Mouse (Mus musculus): Measurements from ENCODE around the gene Sos2.
A peak's percentile ranks its signal among the peaks of the same experiment; 100 is the strongest.

Gene Sos2

DNA sequence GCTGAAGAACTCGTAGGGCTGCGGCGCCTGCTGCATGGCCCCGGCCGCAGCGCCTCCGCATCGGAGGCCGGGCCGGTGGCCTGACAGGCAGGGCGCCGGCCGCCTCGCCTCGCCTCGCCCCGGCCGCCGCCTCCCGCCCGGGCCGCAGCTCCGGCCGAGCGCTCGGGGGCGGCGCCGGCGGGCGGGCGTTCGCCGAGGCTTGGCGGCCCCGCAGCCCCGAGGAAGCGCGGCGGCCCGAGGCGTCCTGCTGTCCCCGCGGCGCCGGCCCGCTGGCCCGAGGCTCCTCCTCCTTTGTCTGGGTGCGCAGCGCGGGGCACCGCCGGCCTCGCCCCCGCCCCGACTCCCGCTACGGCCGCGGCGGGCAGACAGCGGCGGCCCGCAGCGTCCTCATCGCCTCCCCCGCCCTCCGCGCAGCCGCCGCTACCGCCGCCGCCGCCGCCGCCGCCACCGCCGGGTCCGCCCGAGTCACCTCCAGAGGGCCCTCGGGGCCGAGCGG lies at the start of gene Sos2:
Sos2 (minus strand) TSS at position 287 of the 496 bp plus-strand sequence.
- peak; percentile 50 for DNase-seq (ENCODE audit: low read depth, low spot score)

DNA sequence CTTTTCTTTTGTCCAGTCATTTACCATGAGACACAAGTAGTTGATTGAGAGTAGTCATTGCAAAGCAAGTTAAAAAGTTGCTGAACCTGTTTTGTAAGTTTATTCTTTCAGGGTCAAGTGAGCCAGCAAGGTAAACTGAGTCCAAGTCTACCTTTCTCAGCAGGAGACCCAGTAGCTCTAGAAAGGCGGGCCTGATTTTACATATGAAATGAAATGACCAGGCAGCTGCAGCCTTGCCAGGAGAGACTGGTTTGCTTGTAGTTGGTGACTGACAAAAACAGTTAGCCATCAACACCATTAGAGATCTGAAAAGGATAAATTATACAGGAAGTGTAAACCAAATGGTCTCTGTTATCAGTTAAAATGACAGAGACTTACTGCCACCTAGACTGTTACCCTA lies 48.7 kb upstream of the Sos2 start:
- DNase-seq (ENCODE audit: low read depth, low spot score) = no peak

DNA sequence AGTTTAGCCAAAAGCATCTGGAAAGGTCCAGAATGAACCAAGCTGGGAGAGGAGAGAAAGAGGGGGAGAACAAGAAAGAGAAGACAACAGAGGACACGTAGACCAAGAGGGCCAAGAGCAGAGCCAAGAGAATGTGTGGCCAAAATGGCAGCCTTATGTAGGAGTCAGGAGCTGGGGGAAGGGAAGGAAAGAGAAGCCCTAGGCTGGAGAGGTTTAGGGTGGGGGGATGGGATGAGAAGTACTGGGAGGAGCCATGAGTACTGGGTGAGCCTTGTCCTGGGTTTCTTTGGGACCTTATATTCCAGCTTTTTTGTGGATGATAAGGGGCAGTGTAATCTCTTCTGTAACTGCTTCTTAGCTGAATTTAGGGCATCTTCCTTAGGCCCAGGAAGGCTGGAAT lies 47.6 kb upstream of the Sos2 start:
- DNase-seq (ENCODE audit: low read depth, low spot score) = peak; percentile 65

DNA sequence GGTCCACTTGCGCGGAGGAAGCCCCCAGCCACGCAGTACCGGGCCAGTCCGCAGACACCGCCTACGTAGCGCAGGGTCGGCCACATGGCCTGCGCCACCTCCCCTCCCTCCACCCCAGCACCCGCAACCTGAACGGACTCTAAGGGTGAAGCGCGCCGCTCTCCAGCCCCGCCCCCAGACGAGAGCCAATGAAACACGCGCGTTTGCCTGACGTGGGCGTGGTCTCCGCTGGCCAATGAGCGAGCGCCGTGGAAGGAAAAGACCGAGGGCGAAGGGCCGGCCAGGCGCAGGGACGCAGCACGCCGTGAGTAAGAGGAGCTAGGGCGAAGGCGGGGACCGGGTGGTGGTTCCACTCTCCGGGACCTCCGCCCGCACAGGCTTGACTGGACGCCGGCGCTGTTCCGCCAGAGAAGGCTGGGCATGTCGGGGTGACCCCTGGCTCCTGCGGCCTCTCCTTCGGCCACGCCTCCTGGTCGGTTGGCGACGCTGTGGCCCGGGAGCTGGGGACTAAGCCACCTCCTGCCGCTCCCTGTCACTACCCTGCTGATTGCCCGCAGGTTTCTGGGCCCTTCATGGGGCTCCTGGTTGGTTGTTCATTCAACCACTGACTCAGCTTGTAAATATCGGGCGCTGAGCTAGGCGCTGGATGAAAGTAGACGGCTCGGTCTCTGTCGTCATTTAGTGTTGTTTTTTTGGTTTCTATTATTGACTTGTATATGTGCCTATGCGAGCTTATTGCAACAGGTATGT lies 43.2 kb upstream of the Sos2 start, which contains the start of the genes L2hgdh and Atp5s:
L2hgdh (minus strand) TSS at position 163 of the 750 bp plus-strand sequence.
Atp5s (plus strand) TSS at position 240 of the 750 bp plus-strand sequence.
- peak; percentile 99 for DNase-seq (ENCODE audit: low read depth, low spot score)

DNA sequence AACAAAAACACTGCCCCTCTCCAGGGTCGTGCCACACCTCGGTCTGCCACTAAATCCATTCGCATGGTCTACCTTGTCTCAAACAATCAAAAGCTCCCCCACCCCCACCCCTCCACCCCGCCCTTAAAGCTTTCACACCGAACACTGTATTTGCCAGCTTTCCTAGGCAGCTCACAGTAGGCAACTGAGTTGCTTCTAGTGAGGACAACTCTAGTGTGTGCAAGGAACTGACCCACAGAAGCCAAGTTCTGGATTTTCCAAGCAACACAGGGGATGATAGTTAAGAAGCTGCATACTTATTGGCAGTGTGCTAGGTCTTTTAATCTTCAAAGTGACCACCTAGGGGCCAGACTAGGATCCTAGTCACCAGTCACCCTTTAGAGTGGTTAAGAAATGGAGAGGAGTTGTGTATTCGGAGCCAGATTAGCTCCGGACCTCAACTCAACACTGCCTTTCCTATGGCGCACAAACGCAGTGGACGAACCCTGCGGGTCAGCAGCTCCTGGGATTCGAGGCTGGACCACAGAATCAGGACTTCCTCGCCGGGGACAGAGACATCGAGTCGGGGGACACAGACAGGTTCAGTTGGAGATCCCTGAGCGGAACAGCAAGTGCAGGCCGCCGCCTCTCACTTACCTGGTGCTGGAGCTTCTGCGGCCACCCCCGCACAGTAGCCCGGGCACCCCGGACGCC lies 42.5 kb upstream of the Sos2 start:
- peak; percentile 44 for DNase-seq (ENCODE audit: low read depth, low spot score)

DNA sequence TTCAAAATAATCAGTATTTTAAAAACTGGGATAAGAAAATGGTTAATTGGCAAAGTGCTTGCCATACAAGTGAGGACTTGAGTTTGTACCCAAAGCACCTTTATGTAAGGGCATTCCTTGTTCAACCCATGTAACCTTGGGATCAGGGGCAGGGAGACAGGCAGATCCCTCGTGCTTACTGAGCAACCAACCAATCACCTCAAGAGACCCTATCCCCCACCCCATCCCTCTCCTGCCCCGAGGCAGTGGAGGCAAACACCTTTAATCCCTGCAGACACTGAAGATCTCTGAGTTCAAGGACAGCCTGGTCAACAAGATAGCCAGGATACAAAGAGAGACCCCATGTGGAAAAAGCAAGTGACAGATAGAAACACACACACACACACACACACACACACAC lies 41.7 kb upstream of the Sos2 start:
- peak; percentile 64 for DNase-seq (ENCODE audit: low read depth, low spot score)

DNA sequence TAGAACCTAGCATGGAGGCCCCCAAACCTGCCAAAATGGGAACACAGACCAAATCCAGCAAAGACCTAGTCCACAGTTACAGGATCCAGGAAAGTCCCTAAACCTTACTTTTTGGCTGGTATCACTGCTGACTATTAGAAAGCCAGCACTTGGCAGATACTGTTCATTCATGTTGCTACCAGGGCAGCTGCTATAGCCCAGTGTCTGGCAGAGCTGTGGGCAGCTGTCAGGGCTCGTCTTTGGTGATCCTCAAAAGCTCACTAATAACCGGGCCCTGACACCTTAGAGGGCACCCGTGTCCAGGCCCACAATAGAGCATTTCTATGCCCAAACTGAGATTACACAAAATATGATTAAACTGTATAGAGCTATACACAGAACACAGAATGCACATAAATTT lies 41.2 kb upstream of the Sos2 start:
- DNase-seq (ENCODE audit: low read depth, low spot score) = no peak

DNA sequence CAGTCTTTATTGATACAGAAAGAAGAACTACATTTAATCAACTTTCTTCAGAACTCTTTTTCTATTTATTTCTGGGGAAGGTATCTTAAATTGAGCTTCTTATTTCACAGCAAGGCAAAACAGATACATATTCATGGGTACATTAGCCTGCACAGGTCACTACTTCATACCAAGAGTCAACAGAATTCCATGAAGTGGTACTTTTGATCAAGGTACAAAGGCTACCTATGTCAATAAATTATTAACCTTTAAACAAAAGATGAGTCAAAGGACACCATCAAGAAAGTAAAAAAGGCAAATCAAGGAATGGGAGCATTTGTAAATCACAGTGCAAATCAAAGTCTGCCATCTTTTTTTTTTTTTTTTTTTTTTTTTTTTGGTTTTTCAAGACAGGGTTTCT lies 32.0 kb upstream of the Sos2 start:
- no peak for DNase-seq (ENCODE audit: low read depth, low spot score)

DNA sequence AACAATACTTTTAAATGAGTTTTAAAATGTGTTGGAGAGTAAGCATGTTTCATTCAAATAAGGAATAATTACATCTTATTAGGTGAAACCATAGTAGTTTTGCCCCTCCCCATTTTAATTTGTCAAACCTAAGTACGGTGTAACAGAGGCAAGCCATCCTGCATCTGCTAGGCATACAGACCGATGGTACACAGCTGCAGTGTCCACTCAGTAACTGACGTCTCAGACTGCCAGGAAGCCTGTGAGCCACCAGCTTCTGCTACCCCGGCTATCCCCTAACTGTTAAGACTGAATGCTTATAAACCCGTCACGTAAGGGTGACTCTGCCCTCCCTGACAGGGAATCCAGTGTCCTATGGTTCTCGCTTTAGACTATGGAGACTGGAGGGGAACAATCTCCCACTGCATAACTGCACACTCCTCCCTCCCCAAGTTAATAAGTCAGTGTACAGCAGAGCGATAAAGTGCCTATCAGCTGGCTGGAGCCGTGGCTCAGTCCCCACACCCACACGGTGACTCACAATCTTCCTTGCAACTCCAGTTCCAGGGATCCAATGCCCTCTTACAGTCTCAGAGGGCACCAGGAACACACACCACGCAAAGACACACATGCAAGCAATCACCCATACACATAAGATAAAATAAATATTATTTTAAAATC lies 23.3 kb upstream of the Sos2 start:
- DNase-seq (ENCODE audit: low read depth, low spot score) = no peak

DNA sequence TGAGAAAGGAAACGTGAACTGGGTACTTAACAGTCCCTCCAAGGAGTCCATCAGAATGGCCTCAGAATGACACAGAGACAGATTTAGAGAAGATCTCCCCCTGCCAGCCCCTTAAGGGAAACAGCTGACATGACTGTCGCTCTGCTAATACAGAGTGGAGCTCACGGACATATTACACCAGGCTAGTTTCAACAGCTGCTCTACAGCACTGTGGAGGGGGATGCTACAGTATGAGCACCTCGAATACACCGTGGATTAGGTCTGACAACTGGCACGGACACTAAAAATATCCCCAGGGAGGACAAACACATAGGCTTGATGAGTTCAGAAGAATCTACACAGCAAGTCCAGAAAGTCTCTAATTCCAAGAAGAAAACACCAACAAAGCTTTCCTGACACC lies 16.7 kb upstream of the Sos2 start:
- no peak for DNase-seq (ENCODE audit: low read depth, low spot score)

DNA sequence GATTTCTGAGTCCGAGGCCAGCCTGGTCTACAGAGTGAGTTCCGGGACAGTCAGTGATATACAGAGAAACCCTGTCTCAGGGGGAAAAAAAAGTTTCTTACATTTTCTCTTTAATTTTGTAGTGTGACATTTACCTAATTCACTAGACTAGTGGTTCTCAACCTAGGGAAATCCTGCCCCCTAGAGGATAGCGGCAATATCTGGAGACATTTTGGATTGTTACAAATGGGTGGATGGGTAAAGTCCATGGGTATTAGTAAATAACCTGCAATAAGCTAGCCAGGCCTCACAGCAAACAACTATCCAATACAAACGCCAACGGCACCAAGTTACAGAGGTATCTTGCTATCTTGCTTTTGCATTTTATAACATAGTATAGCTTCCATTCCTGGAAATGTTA lies 15.1 kb upstream of the Sos2 start:
- peak; percentile 56 for DNase-seq (ENCODE audit: low read depth, low spot score)

DNA sequence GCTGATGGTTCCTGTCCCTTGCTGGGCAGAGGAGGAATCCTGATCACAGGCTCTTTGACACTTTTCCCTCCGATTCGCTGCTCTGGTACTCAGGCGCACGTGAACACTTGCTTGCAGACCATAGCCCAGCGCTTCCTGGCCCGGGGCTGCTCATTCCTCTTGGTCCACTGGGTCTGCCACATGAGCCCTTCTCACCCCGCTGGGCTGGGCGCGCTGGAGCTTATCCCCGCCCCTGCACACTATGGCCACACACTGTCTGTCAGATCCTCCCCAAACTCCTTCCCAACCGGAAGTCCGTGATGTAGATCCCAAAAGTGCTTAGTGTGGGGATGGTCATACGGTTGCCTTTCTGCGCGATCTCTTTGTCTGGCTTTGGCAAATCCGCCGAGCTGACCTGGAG lies 11.8 kb upstream of the Sos2 start:
- DNase-seq (ENCODE audit: low read depth, low spot score) = peak; percentile 74

DNA sequence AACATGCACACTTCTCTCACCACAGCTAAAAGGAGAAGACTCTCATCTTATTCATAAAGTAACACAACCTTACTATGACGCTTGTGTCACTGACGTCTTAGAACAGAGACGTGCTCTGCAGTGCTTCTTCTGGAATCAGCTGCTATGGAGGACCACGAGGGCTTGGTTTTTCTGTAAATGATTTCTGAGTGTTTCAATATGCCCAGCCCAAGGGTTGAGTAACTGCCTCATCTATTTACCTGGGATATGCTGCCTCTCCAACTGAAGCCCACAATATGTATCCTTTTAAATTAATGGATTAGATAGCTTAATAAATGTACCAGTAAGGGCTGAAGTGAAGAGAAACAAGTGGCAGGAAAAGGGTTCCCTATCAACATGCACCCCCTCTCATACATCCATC lies 9.1 kb upstream of the Sos2 start:
- DNase-seq (ENCODE audit: low read depth, low spot score) = no peak

DNA sequence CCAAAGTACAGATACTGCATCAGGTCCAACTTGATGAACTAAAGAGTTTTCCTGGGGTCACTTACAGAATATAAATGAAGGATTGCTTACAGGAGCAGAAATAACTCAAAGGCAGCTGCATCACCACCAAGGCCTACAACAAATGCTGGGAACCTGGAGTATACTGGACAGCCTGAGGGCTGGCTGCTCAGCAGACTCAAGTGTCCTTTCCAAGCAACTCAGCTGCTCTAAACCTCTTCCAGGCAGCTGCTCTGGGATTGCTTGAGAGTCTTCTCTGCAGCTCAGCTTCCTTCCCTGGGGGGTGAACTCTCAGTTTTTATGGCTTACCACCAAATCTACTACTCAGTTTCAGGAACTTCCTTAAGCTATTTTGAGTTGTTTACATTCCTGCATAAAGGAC lies 7.4 kb upstream of the Sos2 start:
- no peak for DNase-seq (ENCODE audit: low read depth, low spot score)

DNA sequence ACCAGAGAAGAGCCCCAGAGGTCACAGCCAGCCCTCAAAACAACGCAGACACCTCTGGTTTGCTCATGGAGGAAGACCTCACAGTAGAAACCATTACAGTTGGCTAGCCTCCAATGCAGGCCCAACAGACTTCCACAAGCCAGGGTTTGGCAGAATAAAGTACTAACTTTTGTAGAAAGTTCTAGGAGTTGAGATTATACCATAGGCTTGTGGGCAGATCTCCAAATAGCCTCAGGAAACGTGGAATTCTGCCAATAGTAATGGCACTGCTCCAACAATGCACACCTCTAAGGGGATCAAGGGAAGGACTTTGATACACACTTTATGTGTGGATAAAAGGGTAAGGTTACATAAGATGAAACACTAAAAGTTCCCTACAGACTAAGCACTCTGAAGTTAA lies 6.7 kb upstream of the Sos2 start:
- no peak for DNase-seq (ENCODE audit: low read depth, low spot score)

DNA sequence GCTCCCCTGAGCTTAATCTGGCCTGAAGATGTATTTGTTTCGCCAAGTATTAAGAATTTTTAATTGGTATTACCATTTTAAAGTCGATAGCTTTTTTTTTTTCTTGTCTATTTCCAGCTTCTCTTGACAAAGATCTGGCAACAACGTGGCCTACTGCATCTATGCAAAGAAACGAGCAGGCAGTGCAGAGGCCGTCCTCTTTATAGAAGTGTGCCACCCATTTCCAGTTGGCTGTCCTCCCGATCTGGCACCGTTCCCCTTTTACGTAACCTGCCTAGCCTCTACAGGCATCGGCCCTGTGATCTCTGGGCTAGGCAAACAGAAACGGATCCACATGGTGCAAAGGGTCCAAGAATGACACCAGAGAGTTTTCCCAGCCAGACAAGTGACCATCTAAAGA lies 1.9 kb upstream of the Sos2 start:
- DNase-seq (ENCODE audit: low read depth, low spot score) = no peak

DNA sequence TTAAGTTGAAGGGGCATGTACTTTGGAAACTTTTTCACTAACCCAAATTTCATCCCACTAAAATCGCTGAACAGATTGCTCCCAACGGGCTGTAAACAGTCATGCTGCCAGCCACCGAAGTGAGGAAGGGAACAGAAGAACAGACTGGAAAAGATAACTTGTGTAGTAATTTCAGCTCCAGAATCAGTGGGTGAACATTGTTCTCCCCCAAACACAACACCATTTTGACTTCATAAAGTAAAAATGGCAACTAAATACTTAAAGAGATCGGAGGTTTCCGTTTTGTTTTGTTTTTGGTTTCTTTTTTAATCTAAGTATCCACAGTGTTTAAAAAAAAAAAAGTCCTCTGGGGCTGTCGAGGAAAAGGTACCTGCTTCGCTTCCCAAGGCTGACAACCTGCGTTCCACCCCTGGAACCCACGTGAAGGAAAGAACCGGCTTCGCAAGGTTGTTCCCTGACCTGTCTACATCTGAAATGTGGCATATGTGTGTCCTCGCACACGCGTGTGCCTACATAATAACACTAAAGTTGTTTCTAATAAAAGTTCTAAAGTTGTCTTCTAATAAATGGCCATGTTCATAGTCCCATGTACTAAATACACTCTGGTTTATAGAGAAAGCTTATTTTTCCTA lies 1.3 kb upstream of the Sos2 start:
- no peak for DNase-seq (ENCODE audit: low read depth, low spot score)

DNA sequence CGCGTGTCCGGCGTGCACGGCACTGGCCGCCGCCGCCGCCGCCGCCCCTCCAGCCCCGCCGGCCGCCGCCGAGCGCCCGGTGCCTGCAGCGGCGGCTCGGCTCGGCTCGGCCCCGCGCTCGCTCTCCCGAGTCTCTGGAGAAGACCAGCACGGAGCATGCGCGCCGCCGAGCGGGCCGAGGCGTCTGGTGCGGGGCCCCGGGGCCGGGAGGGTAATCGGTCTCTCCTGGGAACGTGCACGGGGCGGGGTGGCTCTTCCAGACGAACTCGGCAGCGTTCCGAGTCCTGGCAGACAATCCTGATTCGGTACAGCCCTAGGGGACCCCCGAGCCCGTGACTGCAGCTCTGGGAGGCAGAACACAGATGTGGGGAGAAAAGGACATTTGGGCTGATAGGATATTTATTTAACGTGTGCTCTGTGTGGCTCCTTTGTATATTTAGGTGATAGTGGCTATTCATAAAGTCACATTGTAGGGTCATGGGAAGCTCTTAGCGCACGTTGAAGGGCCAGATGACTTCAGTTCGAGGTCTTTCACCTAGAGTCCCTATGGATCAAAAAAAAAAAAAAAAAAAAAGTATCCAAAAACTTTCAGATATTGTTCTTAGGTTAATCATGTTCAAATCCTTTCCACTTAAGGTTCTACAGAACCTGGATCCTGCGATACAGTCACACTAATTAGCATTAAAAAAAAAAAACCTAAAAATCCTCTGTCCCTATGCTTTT lies 574 bp upstream of the Sos2 start:
- peak; percentile 89 for DNase-seq (ENCODE audit: low read depth, low spot score)

DNA sequence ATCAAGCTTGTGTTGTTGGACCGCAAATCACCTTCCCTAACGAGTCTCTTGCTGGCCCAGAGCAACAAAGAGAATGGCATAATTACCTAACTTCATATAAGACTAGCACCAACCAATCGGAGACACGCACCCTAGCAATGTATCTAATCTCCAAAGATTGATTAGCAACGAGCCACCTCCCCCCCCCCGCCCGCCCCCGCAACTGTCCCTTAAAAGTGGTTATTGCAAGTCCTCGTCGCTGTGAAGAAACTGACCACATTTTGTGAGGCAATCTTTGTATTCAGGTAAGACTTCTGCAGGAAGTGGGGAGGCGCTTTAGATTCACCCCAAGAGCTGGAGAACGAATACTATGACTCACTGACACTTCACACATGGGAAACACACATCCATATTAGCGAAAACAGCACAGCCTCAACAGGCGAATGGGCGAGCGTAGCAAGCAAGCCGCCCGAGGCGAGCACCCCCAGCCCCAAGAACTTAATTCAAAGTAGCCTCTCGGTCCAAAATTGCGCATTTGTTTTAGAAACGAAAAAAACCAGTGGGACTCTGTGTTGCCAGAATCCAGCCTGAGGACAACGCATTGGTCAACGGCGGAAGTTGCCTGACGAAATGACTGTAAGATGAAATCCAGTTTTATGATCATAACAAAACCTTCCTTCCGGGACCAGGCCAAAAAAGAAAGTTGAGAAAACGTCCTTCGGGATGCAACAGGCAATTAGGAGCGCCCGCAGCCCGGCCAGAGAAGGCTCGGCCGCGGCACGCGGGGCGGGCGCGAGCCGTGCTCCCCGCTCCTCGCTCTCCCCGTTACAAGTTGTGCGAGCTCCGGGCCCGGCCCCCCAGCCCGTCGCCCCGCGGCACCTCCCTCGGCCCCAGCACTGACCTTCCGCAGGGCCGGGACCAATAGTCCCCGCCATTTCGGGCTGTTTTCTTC lies 752 bp downstream of the Sos2 start:
- DNase-seq (ENCODE audit: low read depth, low spot score) = peak; percentile 34

DNA sequence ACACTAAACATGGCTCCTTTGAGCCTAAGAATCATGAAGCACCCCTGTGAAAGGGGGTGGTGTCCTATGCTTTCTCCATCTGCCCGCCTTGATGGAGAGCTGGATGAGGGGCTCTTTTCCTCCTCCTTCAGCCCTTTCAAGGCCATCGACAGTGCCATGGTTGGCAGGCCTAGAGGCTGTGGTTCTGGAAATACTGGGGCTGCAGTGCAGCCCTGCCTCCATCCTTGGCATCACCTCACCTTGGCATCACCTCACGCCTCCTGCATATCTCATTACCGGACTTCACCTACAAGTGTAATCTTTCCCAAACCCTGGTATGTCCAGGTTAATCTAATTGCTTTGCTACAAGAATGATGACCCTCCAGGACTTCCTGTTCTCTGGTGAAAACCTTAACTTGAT lies 5.5 kb downstream of the Sos2 start:
- DNase-seq (ENCODE audit: low read depth, low spot score) = no peak

Measured in ZHBTc4 (cell line).